Mouse (Mus musculus): Measurements from ENCODE around the gene Tecta.

Tecta gene

DNA sequence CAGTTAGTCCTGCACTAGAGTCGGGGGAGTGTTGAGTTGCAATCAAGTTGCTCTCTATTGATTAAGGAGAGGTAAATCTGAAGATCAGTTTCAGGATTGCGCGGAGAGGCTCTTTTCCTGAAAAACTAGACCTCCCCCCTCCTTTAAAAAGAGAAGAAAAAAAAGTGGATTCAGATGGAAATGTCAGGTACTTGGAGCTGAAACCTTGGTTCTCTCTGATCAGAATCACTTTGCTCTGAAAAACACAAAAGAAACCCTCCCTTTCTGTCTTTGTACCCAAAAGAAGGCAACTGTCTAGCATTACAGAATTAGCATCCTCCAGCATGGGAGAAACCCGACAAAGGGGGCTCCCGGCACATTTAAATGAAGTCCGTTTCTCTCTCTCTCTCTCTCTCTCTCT is at the start of gene Tecta:
TSS of gene Tecta (minus strand) at position 101 of the 400 bp plus-strand sequence.
- DNase-seq (ENCODE audit: low spot score in 2 of 2): no peak

DNA sequence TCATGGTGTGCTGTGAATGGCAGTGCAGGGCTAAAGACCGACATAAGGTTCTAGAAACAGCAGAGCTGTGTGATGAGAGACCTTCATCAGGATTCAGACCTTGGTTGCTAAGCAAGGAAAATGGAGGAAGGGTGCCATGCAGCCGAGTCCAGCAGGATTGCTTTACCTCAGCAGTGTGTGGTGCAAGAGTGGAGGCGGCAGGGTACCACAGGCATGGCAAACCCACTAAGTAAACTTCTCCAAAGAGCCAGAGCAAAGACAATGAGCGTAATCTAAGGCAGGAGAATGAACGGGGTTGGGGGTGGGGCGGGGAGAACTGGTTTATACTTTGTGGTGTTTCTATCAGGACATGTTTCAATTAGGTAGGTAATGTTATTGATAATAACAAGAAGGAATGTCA is 49.3 kb upstream of the Tecta start:
- no peak for DNase-seq (ENCODE audit: low spot score in 2 of 2)

DNA sequence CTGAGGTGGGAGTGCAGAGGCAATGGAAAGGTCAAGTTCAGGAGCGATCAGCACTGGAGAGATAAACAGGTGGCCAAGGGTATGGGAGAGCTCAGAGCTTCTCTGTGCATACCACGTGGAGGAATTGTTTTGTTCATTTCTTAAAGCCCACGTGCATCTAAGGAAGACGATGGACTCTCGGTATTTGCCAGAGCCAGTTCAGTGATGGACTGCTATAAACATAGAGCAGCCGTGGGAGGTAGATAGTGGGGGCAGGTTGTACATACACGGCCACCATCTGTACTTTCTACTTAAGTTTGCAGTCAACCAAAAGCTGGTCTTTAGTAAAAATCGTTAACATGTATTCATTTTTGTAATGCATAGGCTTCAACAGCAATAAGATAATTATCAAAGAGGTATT is 42.4 kb upstream of the Tecta start:
- DNase-seq (ENCODE audit: low spot score in 2 of 2): no peak

DNA sequence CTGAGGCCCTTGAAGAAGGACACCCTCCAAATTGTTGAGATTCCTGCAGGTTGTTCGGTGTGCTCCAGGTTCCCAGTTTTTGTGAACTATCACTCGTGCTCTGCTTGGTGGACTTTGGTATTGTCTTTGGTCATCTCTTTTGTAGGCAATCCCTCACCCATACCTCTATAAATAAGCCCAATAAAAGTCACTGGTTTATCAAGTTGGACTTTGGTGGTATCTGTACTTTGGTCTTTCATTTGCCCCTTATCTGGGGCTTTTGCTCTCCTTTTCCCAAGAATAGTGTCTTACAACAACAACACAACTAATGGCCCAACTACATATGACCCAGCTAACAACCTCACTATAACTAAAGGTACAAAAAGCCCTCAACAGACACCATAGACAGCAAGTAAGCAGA is 41.5 kb upstream of the Tecta start:
- no peak for DNase-seq (ENCODE audit: low spot score in 2 of 2)

DNA sequence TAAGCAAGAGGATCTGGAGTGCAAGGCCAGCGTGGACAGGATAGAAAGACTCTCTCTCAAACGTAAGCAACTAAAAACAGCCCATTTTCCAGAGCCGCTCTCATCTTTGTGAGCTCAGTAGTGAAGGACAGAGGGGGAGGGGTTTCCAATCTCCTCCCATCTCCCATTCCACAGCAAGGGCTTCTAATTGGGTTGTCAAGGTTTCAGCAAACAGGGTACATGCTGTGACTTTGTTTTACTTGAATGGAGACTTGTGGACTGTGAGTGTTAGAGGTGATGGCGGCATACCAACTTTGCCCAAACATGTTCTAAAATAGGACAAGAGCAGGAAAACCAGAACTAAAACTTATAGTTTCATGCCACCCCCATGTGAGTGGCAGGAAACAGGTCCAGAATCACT is 39.7 kb upstream of the Tecta start:
- DNase-seq (ENCODE audit: low spot score in 2 of 2): no peak

DNA sequence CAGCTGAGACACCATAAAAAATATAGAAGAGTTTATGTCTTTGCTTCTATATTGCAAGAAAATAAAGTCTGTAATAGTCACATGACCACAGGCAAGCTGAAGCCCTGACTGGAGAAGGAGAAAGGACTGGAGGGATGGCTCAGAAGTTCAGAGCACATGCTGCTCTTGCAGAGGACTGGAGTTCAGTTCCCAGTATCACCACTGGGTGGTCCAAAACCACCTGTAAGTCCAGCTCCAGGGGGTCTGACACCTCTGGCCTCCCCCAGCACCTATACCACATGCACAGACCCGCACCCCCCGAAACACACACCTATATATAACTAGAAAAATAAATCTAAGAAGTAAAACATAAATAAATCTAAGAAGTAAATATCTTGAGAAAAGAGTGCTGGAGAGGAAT is 32.4 kb upstream of the Tecta start:
- no peak for DNase-seq (ENCODE audit: low spot score in 2 of 2)

DNA sequence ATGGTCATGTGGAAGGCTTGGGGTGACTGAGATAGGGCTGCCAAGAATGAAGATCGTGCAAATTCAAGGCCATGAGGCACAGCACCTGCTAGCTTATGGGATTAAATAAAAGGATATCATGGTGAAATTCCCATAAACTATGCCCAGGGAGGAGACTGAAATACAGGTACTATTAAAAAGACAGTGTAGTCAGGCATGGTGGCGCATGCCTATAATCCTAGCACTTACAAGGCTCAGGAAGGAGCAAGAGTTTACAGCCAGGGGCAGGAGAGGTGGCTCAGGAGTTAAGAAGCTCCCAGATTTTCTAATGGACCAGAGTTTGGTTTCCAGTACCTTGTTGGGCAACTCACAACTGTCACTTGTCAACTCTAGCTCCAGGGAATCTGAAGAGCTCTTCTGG is 31.9 kb upstream of the Tecta start:
- DNase-seq (ENCODE audit: low spot score in 2 of 2): no peak

DNA sequence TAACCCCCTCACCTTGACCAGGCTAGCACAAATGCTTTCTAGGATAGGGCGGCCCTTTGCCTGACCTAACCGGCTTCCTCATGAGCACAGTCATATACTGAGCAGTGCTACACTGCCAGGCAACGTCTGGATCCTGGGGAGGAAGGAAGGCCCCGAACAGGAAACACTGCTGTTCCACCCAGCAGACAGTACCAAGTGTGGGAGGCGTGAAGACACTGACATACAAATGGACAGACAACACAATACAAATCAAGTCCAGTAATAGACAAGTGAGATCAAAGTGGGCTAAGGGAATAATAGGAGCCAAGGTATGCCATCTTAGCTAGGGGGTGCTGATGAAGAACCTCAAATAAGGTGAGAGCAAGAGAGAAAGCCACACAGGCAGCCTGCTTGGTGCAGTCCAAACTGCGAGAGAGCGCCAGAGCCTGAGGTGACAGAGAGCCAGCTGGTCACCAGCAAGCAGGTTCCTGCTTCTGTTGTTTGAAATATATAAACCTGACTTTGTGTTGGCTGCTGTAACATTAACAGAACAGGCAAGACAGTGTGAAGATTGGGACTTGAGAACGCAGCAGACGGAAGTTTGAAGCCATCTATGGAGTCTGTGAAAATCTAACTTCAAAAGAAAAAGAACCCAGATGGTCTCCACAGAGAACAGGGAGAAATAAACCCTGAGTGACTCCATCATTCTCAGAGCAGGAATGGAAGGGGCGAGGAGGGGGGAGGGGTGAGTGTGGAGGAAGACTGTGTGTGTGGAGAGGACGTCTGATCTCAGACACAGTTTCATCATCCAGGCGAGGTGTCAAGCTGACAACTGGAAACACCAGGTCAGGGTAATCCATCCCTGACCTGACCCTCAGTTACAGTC is 28.6 kb upstream of the Tecta start:
- no peak for DNase-seq (ENCODE audit: low spot score in 2 of 2)

DNA sequence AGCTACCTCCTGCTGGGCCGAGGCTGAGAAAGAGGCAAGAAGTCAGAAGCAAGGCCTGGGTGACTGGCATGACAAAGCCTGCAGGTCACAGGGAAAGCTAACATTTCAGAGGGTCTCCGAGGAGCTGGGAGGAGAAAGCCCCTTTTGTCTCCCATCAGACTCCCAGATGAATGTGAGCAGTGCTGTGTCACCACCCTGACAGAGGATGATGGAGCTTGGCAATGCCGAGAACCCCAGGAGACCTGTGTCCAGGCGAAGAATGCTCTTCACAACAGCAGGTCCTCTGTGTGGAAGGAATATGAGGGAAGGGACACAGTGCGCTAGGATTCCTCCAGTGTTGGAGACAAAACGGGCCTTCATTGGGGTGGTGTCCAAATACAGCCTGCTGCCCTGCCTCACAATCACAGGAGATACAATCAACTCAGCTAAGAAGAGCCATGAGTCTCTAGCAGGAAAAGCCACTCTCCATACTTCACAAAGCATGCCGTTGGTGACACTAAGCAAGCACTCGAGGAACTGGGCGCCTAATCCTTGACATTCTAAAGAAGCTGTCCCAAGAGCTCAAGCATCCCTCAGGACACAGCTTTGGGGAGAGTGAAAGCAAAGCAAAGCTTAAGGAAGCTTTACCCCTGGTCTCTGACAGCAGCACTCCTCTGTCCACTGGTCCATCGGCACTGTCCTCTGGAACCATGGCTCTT is 27.1 kb upstream of the Tecta start:
- no peak for DNase-seq (ENCODE audit: low spot score in 2 of 2)

DNA sequence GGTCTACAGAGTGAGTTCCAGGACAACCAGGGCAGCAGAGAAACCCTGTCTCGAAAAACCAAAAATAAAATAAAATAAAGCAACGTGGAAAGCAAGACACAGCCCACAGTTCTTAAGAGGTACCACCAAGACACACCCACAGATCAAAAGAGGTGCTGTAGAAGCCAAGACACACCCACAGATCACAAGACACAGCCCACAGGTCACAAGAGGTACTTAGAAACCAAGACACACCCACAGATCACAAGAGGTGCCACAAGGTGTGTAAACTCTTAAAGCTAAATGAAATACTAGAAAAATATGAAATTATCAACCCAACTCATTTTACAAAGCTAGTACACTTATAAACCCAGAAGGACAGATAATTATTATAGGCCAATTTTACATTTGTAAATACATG is 23.9 kb upstream of the Tecta start:
- no peak for DNase-seq (ENCODE audit: low spot score in 2 of 2)

DNA sequence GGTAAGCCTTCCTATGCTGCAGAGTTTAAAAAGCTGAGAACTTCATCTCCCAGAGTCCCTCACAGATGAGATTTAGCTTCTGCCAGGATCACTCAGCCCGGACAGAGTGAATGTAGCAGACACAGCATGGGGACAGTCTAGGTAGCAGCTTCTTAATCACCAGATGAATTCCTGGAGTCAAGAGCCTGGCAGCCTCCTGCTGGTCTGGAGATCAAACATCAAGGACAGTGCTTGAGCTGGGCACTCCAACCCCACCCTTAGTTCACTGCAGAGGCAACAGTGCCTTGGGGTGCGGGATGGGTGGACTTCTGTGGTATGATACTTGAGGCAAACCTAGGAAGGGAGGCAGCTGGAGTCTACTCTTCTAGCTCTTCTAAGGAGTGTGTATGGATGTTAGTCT is 20.0 kb upstream of the Tecta start:
- DNase-seq (ENCODE audit: low spot score in 2 of 2): no peak

DNA sequence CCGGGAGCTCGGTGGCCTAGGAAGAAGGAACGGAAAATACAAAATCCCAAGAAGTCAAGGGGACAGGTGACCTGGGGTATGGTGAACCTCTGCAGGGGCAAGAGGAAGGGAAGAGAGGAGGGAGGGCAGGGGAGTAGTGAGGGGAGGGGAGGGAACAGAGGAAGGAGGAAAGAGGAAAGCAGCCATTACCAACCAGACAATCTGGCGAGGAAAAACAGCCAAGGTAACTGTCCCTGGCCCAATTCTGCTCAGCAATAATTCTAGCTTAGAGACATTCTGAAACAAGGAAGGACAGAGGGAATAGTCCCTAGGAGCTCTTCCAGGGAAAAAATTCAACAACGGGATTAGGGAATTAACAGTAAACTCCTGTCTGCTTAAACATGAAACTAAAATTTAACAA is 19.1 kb upstream of the Tecta start:
- no peak for DNase-seq (ENCODE audit: low spot score in 2 of 2)

DNA sequence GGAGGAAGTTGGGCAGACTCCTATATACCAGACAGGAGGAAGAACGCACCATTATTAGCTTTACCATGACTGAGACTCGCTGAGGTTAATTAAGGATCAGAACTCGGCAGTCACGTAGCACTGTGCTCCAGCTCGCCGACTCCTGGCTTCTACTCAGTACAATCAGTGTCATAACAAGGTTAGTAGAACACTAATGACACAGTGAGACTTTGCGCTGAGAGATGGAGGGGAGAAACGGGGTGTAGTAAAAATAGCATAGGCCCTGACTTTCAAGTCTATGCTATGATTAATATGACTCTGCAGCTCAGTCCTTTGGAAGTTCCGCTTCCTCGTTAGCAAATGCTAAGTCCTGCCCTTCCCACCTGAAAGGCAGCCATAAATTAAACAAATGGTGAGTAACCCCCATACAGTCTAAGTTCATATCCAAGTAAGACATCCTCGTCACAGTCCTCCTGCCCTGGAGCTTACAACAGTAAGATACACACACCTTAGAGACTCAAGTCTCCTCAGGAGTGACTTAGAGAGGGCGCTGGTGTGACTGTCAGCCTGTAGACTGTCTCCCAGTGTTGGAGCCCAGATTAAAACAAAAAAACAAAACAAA is 17.7 kb upstream of the Tecta start:
- DNase-seq (ENCODE audit: low spot score in 2 of 2): no peak

DNA sequence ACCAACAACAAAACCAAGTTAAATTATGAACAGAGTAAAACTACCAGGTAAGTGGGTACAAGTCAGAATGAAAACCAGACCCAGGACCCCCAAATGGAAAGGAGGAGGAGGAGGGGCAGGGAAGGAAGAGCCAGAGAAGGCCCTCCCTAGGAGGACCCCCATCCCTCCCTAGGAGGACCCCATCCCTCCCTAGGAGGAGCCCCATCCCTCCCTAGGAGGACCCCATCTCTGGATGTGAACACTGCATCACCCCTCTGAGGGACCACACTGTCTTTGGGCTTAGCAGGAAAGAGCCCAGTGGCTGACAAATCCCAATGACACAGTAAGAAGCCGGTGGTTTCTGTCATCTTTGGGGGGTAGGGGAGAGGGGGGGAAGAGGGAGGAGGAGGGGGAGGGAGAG is 15.5 kb upstream of the Tecta start:
- no peak for DNase-seq (ENCODE audit: low spot score in 2 of 2)

DNA sequence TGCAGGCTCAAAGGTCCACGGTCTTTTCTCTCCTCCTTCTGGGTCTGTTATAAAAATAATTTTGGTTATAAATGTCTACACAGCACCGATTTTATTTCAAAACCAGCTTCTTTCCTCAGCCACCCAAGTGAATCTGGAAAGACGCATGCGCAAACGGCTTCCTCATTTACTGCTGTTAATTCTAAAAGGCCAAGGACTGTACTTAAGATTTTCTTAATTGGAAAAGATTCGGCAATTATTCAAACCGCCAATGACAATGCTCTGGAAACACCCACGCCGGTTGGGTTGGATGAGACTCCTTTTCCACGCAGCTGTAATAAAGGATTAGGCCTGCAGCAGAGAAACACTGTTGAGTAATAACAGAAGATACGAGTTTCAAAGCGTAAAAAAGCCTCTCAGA is 13.6 kb upstream of the Tecta start:
- DNase-seq (ENCODE audit: low spot score in 2 of 2): no peak

DNA sequence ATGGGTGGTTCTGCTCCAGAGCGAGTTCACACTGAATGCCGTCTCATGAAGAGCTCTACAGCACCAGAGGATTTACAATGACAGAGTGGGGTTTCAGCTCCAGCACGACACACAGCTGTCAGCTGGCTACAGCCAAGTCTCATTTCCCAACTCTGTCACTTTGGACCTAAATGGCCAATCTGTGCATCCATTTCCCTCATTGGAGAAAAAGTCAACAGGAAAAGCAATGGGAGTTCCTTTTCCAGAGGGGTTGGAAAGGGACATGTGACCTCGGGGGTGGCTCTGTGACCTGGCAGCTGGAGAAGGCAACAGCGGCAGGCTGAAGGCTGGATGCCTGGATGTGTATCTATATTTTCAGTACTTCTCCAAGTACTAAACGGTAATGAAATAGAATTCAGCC is 11.6 kb upstream of the Tecta start:
- DNase-seq (ENCODE audit: low spot score in 2 of 2): no peak

DNA sequence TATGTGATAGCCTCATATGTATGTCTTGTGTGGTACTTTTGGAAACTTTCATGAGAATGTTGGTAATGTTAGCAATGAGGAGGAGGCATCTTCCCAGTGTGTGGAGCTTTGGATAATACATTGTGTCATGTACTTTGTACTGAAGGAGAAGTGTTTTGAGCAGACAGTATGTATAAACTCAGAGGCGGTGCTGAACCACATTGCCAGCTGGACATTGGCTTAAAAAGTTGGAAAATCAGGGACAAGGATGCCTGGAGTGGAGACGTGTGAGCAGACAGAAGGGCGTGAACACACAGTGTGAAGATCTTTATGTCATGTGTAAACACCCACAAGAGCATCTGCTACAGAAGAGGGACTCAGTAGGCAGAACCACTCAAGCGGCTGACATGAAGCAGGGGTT is 6.0 kb upstream of the Tecta start:
- DNase-seq (ENCODE audit: low spot score in 2 of 2): no peak

DNA sequence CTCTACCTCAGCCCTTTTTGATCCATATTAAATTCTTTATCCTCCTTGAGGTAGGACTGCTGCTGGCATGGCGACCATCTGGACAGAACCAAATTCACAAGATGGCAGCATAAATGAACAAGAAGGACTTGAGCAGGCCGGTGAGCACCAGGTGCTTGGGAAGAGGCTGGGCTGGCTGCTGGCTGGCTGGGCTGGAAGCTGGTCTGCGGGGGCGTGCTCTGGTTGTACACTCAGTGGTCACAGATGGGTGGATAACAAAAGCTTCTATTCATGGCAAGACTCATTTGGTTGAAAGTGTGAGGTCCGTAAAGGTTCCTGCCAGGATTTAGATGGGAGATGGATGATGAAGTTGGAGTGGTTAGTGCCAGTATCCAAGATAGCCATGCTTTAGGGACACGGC is 1.8 kb upstream of the Tecta start:
- no peak for DNase-seq (ENCODE audit: low spot score in 2 of 2)

DNA sequence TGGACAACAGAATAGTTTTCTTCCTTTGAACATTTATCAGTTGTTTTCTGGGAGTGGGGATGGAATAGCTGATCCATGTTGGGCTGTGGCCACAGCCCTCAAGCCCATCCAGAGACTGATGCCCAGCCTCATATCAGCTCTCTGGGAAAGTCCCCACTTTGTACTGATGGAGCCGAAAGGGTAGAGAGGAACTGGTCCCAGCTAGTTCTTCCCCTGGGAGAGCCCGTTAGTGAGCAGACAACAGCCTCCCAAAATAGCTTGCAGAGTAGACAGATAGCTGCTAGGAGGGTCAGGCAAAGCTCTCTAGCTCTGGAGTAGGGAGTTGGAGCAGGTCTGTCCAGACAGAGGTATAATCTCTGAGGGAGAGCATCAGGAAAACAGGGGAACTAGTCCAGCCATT is 3.6 kb downstream of the Tecta start:
- DNase-seq (ENCODE audit: low spot score in 2 of 2): no peak

DNA sequence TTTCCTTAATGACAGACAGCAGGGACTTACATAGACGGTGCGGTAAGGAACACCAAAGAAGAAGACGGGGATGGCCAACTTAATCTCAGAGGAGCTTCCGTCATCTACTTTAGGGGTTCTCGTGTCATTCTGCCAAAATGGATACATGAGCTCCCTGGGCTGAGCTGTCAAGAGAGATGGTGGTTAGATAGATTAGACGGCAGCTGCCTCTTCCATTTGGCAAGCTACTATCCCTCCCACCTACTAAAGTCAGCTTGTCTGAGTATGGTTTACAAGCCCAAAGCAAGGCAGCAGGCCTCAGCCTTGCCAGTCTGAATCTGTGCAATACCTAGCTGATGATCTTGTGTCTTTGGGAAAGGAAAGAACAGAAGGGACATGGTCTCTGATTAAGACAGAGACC is 4.8 kb downstream of the Tecta start:
- DNase-seq (ENCODE audit: low spot score in 2 of 2): no peak

DNA sequence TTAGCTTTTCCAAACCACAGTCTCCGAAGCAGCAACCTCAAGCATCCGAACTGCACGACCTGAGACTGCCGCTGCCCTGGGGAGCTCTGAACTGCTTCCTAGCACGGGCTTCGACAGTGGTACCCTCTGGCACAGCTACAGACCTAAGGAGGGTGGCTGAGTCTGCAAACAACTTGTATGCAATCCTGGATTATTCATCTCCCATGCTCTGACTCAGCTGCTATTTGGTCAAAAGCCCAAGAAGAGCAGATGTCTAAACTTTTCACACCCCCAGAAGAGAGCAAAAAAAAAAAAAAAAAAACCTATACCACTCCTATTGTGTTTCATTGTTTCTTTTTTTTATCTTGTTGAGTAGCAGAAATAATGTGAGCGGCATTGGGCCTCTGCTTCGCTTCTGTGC is 5.4 kb downstream of the Tecta start:
- DNase-seq (ENCODE audit: low spot score in 2 of 2): no peak

DNA sequence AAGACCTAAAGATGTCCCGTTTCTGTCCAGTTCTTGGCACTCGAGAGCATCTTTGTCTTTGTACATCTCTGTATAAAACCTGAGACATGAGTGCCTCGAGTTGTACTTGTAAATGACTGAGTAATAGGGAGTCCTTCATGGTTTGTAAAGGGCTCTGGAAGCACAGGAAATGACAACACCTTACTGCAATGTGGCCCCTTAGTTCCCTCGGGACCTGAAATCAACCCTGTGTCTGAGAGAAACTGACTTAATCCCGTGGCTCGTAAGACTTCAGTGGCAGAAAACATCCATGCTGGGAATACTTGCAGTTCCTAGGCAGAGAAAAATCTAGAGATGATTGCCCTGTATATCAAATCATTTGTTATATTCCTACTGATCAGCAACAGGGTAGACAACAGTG is 6.8 kb downstream of the Tecta start:
- DNase-seq (ENCODE audit: low spot score in 2 of 2): no peak

DNA sequence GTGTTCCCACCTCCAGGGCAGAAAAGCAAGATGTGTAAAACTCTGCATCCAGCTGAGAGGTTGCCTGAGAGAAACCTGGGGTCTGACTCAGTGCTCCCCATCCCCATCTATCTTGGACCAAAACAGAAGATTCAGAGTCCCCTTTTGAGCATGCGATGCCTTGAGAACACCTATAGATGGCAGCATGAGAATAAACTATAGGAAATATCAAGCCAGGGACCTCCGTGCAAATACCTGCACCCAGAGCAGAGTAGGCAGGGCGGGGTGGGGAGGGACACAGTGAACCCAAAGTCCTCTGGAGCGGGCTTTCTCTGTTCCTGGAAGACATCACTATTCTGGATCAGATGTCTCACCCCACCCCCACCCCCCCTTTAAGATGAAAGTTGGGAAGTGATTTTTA is 11.2 kb downstream of the Tecta start:
- DNase-seq (ENCODE audit: low spot score in 2 of 2): no peak
